Mouse (Mus musculus): ENCODE results near the gene Stard10.
A peak's percentile ranks its signal among the peaks of the same experiment; 100 is the strongest.

DNA sequence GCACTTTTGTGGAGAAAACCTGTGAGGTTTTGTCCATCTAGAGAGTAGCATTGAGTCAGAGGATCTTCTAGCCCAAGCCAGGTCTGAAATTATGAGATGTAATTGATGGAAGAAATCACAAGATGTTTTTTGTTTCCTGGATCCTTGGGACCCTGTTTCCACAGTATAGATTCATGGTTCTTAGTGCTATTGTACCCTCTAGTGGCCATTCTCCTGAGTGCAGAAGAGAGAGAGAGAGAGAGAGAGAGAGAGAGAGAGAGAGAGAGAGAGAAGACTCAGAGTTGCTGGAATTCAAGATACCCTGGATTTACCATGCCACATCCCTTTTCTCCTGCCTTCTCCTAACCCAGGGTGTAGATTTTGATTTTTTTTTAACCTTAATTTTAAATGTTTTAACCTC, 57.3 kb downstream of the Stard10 start:
- no peak for TF ChIP-seq POLR2A (IDR thresholded peaks at IDR 0.05; ENCODE audit: borderline replicate concordance, extremely low read depth, low read depth, low read length)
- TF ChIP-seq CTCF (IDR thresholded peaks at IDR 0.05; ENCODE audit: insufficient read depth, low read length): peak; percentile 21; the same call in 1 of the 2 replicates

Data from lung, adult 2 months (tissue).